Mouse (Mus musculus) spleen, adult 2 months (tissue): Measurements from ENCODE around the gene Hoga1. TPM values are rescaled to one million over a fixed set of nuclear protein-coding genes. Genes with fewer than 3 reads are reported as not detected.

Experiments
- DNase-seq, 2 experiments: peaks; one replicate each; pipeline versions ENCODE4 v3.0.0 to v3.0.0-alpha.2; 2012 to 2021; ENCODE audit warnings: low spot score in 2 of 2, low read depth in 1 of 2
- H3K27ac ChIP-seq: fragments of 200-500 bp; 2 replicates; pipeline ENCODE4 v1.5.1; 2012; ENCODE audit warnings: low read length, inconsistent platforms; ENCODE audit not compliant: insufficient read depth
- H3K27me3 ChIP-seq: fragments of 200-500 bp; 2 replicates; pipeline ENCODE4 v1.6.1; 2012; ENCODE audit warnings: mild to moderate bottlenecking, moderate library complexity, low read length, inconsistent platforms; ENCODE audit not compliant: control insufficient read depth, insufficient read depth
- H3K36me3 ChIP-seq: fragments of 200-500 bp; 2 replicates; pipeline ENCODE4 v1.6.1; 2012; ENCODE audit warnings: mild to moderate bottlenecking, low read length, inconsistent platforms; ENCODE audit not compliant: control insufficient read depth, insufficient read depth
- H3K4me1 ChIP-seq: fragments of 200-500 bp; 2 replicates; pipeline ENCODE4 v1.6.1; 2011; ENCODE audit warnings: inconsistent platforms; ENCODE audit not compliant: control insufficient read depth, insufficient read depth, insufficient read length
- H3K4me3 ChIP-seq: fragments of 200-500 bp; 2 replicates; pipeline ENCODE4 v1.5.1; 2011; ENCODE audit warnings: mild to moderate bottlenecking, inconsistent platforms; ENCODE audit not compliant: insufficient read depth, insufficient read length; ENCODE audit errors: extremely low read depth
- CTCF ChIP-seq: fragments of 200-500 bp; IDR thresholded peaks from 2 replicates; pipeline ENCODE4 v1.5.1; 2011; ENCODE audit warnings: mild to moderate bottlenecking, inconsistent platforms; ENCODE audit not compliant: insufficient read depth, insufficient read length, insufficient replicate concordance; ENCODE audit errors: extremely low read depth
- POLR2A ChIP-seq: fragments of 200-500 bp; IDR thresholded peaks from 2 replicates; pipeline ENCODE4 v1.6.1; 2011; ENCODE audit warnings: low read depth, low read length, inconsistent platforms
- WGBS: fragments of 180-500 bp; shearing (Covaris S2); methylation state at CpG from one replicate; pipeline ENCODE4 v1.1.7; 2018; 5-methylcytosine and 5-hydroxymethylcytosine counted together
- polyA plus RNA-seq: library from polyadenylated mRNA; depleted of rRNA; stranded (reverse); fragments of >200 nt; gene quantifications from 2 replicates; pipeline ENCODE4 v1.2.3, GENCODE M21; 2012

The Hoga1 gene
- polyA plus RNA-seq, 1 experiment: 2.0 TPM

GRCm38 (mm10) chr19:42035456-42036248, 9.8 kb upstream of the Hoga1 start, which contains the start of gene Ankrd2:
TSS of gene Ankrd2 (plus strand) at chr19:42036000.
- H3K36me3 ChIP-seq: peaks cover 2% of the 10 kb centered on the region; the same call in 1 of the 2 replicates
- peak; percentile 68; the same call in 1 of the 2 replicates for TF ChIP-seq CTCF
- TF ChIP-seq POLR2A: no peak
- no peaks in the 10 kb centered on the region for H3K27me3 ChIP-seq
- H3K4me3 ChIP-seq: no peak within 1 kb of the TSS
- 66% methylated on average over 19 of the region's 19 CpGs for WGBS
- peak; percentile 38 to 66 for DNase-seq
- H3K27ac ChIP-seq: no peak within 1 kb of the TSS
- no peaks in the 10 kb centered on the region for H3K4me1 ChIP-seq

DNA sequence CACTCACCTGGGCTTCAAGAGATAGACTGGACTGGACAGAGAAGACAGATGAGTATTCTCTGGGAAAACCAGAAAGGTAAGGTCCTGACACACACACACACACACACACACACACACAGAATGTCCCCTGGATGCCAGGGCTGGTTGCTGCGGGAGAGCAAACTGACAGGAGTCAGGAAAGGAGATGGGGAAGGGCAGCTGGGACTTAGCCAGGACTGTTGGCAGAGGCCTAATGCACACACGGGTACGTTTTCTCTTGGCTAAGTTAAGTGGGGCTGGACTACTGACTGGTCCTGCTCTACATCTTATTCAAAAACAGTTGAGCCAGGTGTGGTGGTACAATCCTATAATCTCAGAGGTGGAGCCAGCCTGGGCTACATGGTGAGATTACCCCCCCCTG, 9.1 kb upstream of the Hoga1 start:
- H3K4me1 ChIP-seq: no peaks in the 10 kb centered on the region
- H3K27ac ChIP-seq: no peak overlapping the region
- no peak overlapping the region for H3K4me3 ChIP-seq
- 82% methylated on average over 3 of the region's 3 CpGs for WGBS
- no peaks in the 10 kb centered on the region for H3K27me3 ChIP-seq
- no peak for DNase-seq
- TF ChIP-seq POLR2A (no peak), CTCF (no peak)
- peaks cover 2% of the 10 kb centered on the region; the same call in 1 of the 2 replicates for H3K36me3 ChIP-seq

- no peaks in the 10 kb centered on the region for H3K4me1 ChIP-seq
- DNase-seq: no peak
- no peak overlapping the region for H3K4me3 ChIP-seq
- H3K27me3 ChIP-seq: no peaks in the 10 kb centered on the region
- H3K27ac ChIP-seq: no peak overlapping the region
- TF ChIP-seq CTCF (no peak), POLR2A (no peak)
- 0 out of 2 replicates have a peak, but pooled peaks cover 2% of the 10 kb centered on the region for H3K36me3 ChIP-seq
- WGBS: 80% methylated on average over 11 of the region's 11 CpGs
Observed at GRCm38 (mm10) chr19:42037167-42037702, 8.2 kb upstream of the Hoga1 start.

GRCm38 (mm10) chr19:42038310-42038709, 7.1 kb upstream of the Hoga1 start:
- 87% methylated on average over 12 of the region's 12 CpGs for WGBS
- no peak for DNase-seq
- H3K4me1 ChIP-seq: no peaks in the 10 kb centered on the region
- H3K27ac ChIP-seq: no peak overlapping the region
- no peaks in the 10 kb centered on the region for H3K27me3 ChIP-seq
- H3K4me3 ChIP-seq: no peak overlapping the region
- H3K36me3 ChIP-seq: 0 out of 2 replicates have a peak, but pooled peaks cover 2% of the 10 kb centered on the region
- TF ChIP-seq CTCF (no peak), POLR2A (no peak)

DNA sequence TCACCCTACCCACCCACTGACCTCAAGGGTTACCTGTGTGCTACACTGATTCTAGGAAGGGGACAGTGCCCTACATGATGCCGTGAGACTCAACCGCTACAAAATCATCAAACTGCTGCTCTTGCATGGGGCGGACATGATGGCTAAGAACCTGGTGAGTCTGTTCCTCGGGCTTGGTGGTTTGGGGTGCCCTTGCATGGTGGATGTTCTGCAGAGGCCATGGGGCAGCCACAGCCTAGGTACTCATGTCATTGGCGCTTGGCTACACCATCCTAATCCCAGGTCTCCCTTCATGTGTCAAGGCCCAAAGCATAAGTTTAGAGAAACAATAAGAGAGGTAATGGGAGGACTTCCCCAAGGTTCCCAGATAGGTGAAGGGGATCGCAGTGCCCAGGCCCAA, 1.4 kb upstream of the Hoga1 start:
- Histone ChIP-seq H3K4me1 (no peaks in the 10 kb centered on the region), H3K27ac (no peak overlapping the region), H3K4me3 (no peak overlapping the region), H3K27me3 (no peaks in the 10 kb centered on the region), H3K36me3 (no peaks in the 10 kb centered on the region)
- WGBS: 95% methylated on average over 6 of the region's 6 CpGs
- DNase-seq: no peak
- no peak for TF ChIP-seq CTCF
- TF ChIP-seq POLR2A: no peak

GRCm38 (mm10) chr19:42050251-42050650, 4.8 kb downstream of the Hoga1 start:
- TF ChIP-seq CTCF: no peak
- no peak for TF ChIP-seq POLR2A
- Histone ChIP-seq H3K4me3 (no peak overlapping the region), H3K36me3 (no peaks in the 10 kb centered on the region), H3K4me1 (no peaks in the 10 kb centered on the region), H3K27ac (no peak overlapping the region), H3K27me3 (no peaks in the 10 kb centered on the region)
- 91% methylated on average over 1 of the region's 1 CpGs for WGBS
- DNase-seq: no peak

DNA sequence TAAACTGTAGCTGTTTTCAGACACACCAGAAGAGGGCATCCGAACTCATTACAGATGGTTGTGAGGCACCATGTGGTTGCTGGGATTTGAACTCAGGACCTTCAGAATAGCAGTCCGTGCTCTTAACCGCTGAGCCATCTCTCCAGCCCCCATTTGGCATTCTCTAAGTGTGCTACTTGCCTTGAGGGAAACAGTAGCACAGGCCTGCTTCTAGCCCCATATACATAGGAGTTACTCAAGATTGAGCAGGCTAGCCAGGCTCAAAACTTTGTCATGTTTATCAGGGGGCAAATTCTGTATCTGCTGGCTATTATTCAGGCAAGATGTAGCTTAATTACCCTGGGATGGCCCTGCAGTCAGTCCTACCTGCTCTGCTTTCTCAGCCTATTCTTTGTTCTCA, 5.9 kb downstream of the Hoga1 start:
- DNase-seq: no peak
- Histone ChIP-seq H3K36me3 (no peaks in the 10 kb centered on the region), H3K27ac (no peak overlapping the region), H3K4me3 (no peak overlapping the region), H3K27me3 (no peaks in the 10 kb centered on the region), H3K4me1 (no peaks in the 10 kb centered on the region)
- WGBS: 86% methylated on average over 3 of the region's 3 CpGs
- TF ChIP-seq POLR2A (no peak), CTCF (no peak)
